8 mouse cellular contexts compared by ENCODE assay signal in the genomic region with DNA sequence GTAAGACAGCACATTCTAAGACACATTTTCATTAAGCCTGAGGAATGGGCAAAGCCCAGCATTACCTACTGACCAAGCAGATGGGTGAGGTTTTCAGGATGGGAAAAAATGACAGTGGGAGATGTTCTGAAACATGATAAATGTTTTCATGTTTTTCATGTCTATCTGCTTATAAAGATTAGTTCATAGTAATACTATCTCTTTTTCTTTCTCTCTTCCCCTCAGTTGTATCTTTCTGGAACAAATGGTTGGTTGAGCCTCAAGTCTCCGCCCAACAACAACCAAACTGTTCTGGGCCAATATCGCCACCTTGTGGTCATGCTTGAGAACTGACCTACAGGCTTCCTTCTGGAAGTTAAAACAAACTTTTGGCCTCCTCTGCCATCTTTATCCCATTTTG. TPM values are rescaled to one million over a fixed set of nuclear protein-coding genes. Genes with fewer than 3 reads are reported as not detected.
DNase-seq lines count a peak whose midpoint lies in the region.

No protein-coding gene starts in this region.

- intact Hi-C loops in heart, postnatal 36 days (cut with DNase I): loop anchor here (2.0 kb wide), 1 partner anchor 184 kb away; no protein-coding TSS in a partner anchor

- DNase-seq in gastrocnemius, postnatal 10 days: peak; percentile 26
- no peak for DNase-seq in gastrocnemius, postnatal 25 days
- DNase-seq in urinary bladder, postnatal 25 days (ENCODE audit: low spot score): peak; percentile 8
- no peak for DNase-seq in urinary bladder, adult 2 months (ENCODE audit: low spot score)
- peak; percentile 30 to 42 for DNase-seq in heart, postnatal 36 days
- DNase-seq in lung, postnatal 25 days (ENCODE audit: low spot score): peak; percentile 50
- peak; percentile 67 to 86 for DNase-seq in thymus, postnatal 10 days (ENCODE audit: low spot score in 2 of 2)
- no peak for DNase-seq in cerebellum, adult 11 months

RNA-seq across cellular contexts. Expression of a gene that starts 57.8 kb away (rescaled TPM):
- total RNA-seq in gastrocnemius, postnatal 10 days (2021): 1 to 10 TPM; 1.1 to 2.6 TPM
- total RNA-seq in gastrocnemius, postnatal 25 days (2021): under 1 TPM; 0.31 to 0.62 TPM
- polyA plus RNA-seq in urinary bladder, adult 2 months (2012; rRNA removed): 3.5 and 3.9 TPM in 2 replicates
- total RNA-seq in heart, postnatal 36 days (2021): 1 to 10 TPM; 1.5 to 2.1 TPM

Comparison
In these comparisons a context has a peak if more than half of its experiments do, and no peak if none do; other contexts are left out.
1. DNase-seq: peak in gastrocnemius, postnatal 10 days (single experiment), urinary bladder, postnatal 25 days (single experiment), heart, postnatal 36 days (2 of 2), lung, postnatal 25 days (single experiment) and thymus, postnatal 10 days (2 of 2); none in gastrocnemius, postnatal 25 days (single experiment), urinary bladder, adult 2 months (single experiment) and cerebellum, adult 11 months (single experiment).